Mouse (Mus musculus) spleen, postnatal 36 days (tissue): ENCODE results near the gene Cyp8b1.

Experiments
- DNase-seq, 2 experiments: peaks; one replicate each; pipeline ENCODE4 v3.0.0; 2022; ENCODE audit warnings: low spot score in 2 of 2, mixed read lengths in 1 of 2

Gene Cyp8b1

GRCm38 (mm10) chr9:121891301-121891700 is 24.8 kb downstream of the Cyp8b1 start:
- DNase-seq = no peak

- DNase-seq = no peak
Observed at GRCm38 (mm10) chr9:121890441-121890941, 25.6 kb downstream of the Cyp8b1 start.

GRCm38 (mm10) chr9:121889927-121890440 is 26.1 kb downstream of the Cyp8b1 start:
- no peak for DNase-seq

- DNase-seq = no peak
Observed at GRCm38 (mm10) chr9:121882015-121882457, 34.1 kb downstream of the Cyp8b1 start.

GRCm38 (mm10) chr9:121881301-121881700 is 34.8 kb downstream of the Cyp8b1 start:
- DNase-seq = peak in 1 of 2 experiments; percentile 47

- peak; percentile 71 to 78 for DNase-seq
Observed at GRCm38 (mm10) chr9:121880840-121881239, 35.3 kb downstream of the Cyp8b1 start.

GRCm38 (mm10) chr9:121877052-121877740 is 38.9 kb downstream of the Cyp8b1 start:
- DNase-seq = no peak

GRCm38 (mm10) chr9:121873578-121873977 is 42.5 kb downstream of the Cyp8b1 start:
- DNase-seq = no peak

GRCm38 (mm10) chr9:121872062-121872683 is 43.9 kb downstream of the Cyp8b1 start:
- no peak for DNase-seq

- no peak for DNase-seq
Observed at GRCm38 (mm10) chr9:121869973-121870515, 46.1 kb downstream of the Cyp8b1 start.

- no peak for DNase-seq
Observed at GRCm38 (mm10) chr9:121869432-121869831, 46.7 kb downstream of the Cyp8b1 start.

- DNase-seq = no peak
Observed at GRCm38 (mm10) chr9:121868236-121868635, 47.9 kb downstream of the Cyp8b1 start.

- DNase-seq = no peak
Observed at GRCm38 (mm10) chr9:121867632-121868031, 48.5 kb downstream of the Cyp8b1 start.

GRCm38 (mm10) chr9:121865425-121866008 is 50.6 kb downstream of the Cyp8b1 start:
- DNase-seq = no peak

- DNase-seq = no peak
Observed at GRCm38 (mm10) chr9:121864837-121865236, 51.3 kb downstream of the Cyp8b1 start.
